Mouse (Mus musculus) heart, postnatal 0 days (tissue): ENCODE results near the gene Mgat2. TPM values are rescaled to one million over a fixed set of nuclear protein-coding genes. Genes with fewer than 3 reads are reported as not detected.

Experiments used
- ATAC-seq: fragments of 200-750 bp; cut with Nextera tagmentation; 2 replicates; pipeline ENCODE4 v1.8.0; 2017; ENCODE audit warnings: low read depth, moderate number of reproducible peaks, moderate library complexity; ENCODE audit not compliant: insufficient read depth
- DNase-seq: peaks from one replicate; pipeline ENCODE4 v3.0.0-alpha.2; 2016; ENCODE audit warnings: low spot score
- H3K27ac ChIP-seq: fragments of 300-500 bp; sonication (generic); 2 replicates; pipeline ENCODE4 v1.5.1; 2014; ENCODE audit warnings: low read depth, mild to moderate bottlenecking
- H3K27me3 ChIP-seq: fragments of 300-500 bp; sonication (generic); 2 replicates; pipeline ENCODE4 v1.6.1; 2014; ENCODE audit warnings: low read length, mixed read lengths; ENCODE audit not compliant: control insufficient read depth, insufficient read depth
- H3K36me3 ChIP-seq: fragments of 300-500 bp; sonication (generic); replicated peaks from 2 replicates; pipeline ENCODE4 v1.6.1; 2014; ENCODE audit warnings: low read length, mixed read lengths; ENCODE audit not compliant: control insufficient read depth, insufficient read depth
- H3K4me1 ChIP-seq: fragments of 300-500 bp; sonication (generic); 2 replicates; pipeline ENCODE4 v1.6.1; 2014; ENCODE audit warnings: antibody characterized with exemption; ENCODE audit not compliant: control insufficient read depth, insufficient read depth
- H3K4me2 ChIP-seq: fragments of 300-500 bp; sonication (generic); 2 replicates; pipeline ENCODE4 v1.6.1; 2014; ENCODE audit warnings: low read depth, mild to moderate bottlenecking, low read length, moderate library complexity
- H3K4me3 ChIP-seq: fragments of 300-500 bp; sonication (generic); 2 replicates; pipeline ENCODE4 v1.5.1; 2014; ENCODE audit warnings: low read depth, low read length
- H3K9ac ChIP-seq: fragments of 300-500 bp; sonication (generic); replicated peaks from 2 replicates; pipeline ENCODE4 v1.6.1; 2014; ENCODE audit warnings: low read depth, low read length, mixed read lengths
- H3K9me3 ChIP-seq: fragments of 300-500 bp; sonication (generic); replicated peaks from 2 replicates; pipeline ENCODE4 v1.6.1; 2016; ENCODE audit warnings: low read length; ENCODE audit not compliant: control insufficient read depth
- CTCF ChIP-seq: IDR thresholded peaks from 2 replicates; pipeline ENCODE4 v1.5.1; 2016; ENCODE audit warnings: antibody characterized with exemption, control low read depth, low read depth
- EP300 ChIP-seq: IDR thresholded peaks from 2 replicates; pipeline ENCODE4 v1.6.1; 2016; ENCODE audit warnings: antibody characterized with exemption, low read depth
- WGBS: fragments of 180-500 bp; shearing (Covaris S2); extraction: QIAGEN DNeasy Blood & Tissue Kit; methylation state at CpG from one replicate; pipeline ENCODE4 v1.1.7; 2014; 5-methylcytosine and 5-hydroxymethylcytosine counted together
- polyA plus RNA-seq: library from polyadenylated mRNA; unstranded; fragments of >200 nt; fragmentation: Nextera tagmentation; extraction: Ambion mirVana; gene quantifications from 2 replicates; pipeline ENCODE4 v1.2.1, GENCODE M21; 2015
- total RNA-seq: library from RNA; depleted of rRNA; stranded (reverse); fragments of >200 nt; gene quantifications from 2 replicates; pipeline ENCODE4 v1.2.3, GENCODE M21; 2014; ENCODE audit warnings: low replicate concordance

The Mgat2 gene
- total and polyA plus RNA-seq, 2 experiments from 2014 or later: 28.2 to 43.1 TPM

- 91% methylated on average over 7 of the region's 7 CpGs for WGBS
- peaks cover 13% of the 10 kb centered on the region; the same call in 1 of the 2 replicates for H3K36me3 ChIP-seq
- TF ChIP-seq CTCF (no peak), EP300 (no peak)
These were observed 30.4 kb downstream of the Mgat2 start for GRCm38 (mm10) chr12:69214393-69214792.

GRCm38 (mm10) chr12:69215000-69215785 lies 31.2 kb downstream of the Mgat2 start:
- Histone ChIP-seq H3K36me3 (peaks cover 13% of the 10 kb centered on the region; the same call in 1 of the 2 replicates), H3K4me3 (no peak overlapping the region), H3K9ac (no peak overlapping the region), H3K27me3 (no peaks in the 10 kb centered on the region), H3K4me1 (no peaks in the 10 kb centered on the region), H3K27ac (no peak overlapping the region), H3K9me3 (no peaks in the 10 kb centered on the region), H3K4me2 (no peak overlapping the region)
- DNase-seq: no peak
- no peak for ATAC-seq
- WGBS: 77% methylated on average over 3 of the region's 3 CpGs
- TF ChIP-seq CTCF: no peak
- TF ChIP-seq EP300: no peak

More at GRCm38 (mm10) chr12:69214393-69214792, 30.4 kb downstream of the Mgat2 start:
- H3K9me3 ChIP-seq: no peaks in the 10 kb centered on the region
- no peak for DNase-seq
- no peaks in the 10 kb centered on the region for H3K27me3 ChIP-seq
- no peak overlapping the region for H3K9ac ChIP-seq
- H3K4me1 ChIP-seq: no peaks in the 10 kb centered on the region
- no peak overlapping the region for H3K27ac ChIP-seq
- ATAC-seq: no peak
- no peak overlapping the region for H3K4me2 ChIP-seq
- H3K4me3 ChIP-seq: no peak overlapping the region

- 89% methylated on average over 7 of the region's 7 CpGs for WGBS
- Histone ChIP-seq H3K4me1 (no peaks in the 10 kb centered on the region), H3K27ac (no peak overlapping the region), H3K36me3 (peaks cover 24% of the 10 kb centered on the region; the same call in 1 of the 2 replicates), H3K4me2 (no peak overlapping the region), H3K27me3 (no peaks in the 10 kb centered on the region), H3K9ac (no peak overlapping the region), H3K4me3 (no peak overlapping the region), H3K9me3 (no peaks in the 10 kb centered on the region)
- DNase-seq (no peak), ATAC-seq (no peak)
- TF ChIP-seq EP300 (no peak), CTCF (no peak)
These were observed 32.6 kb downstream of the Mgat2 start for GRCm38 (mm10) chr12:69216587-69216986.

GRCm38 (mm10) chr12:69220613-69221277 lies 36.8 kb downstream of the Mgat2 start:
- Histone ChIP-seq H3K27ac (no peak overlapping the region), H3K4me2 (no peak overlapping the region), H3K27me3 (no peaks in the 10 kb centered on the region), H3K4me1 (no peaks in the 10 kb centered on the region), H3K4me3 (no peak overlapping the region), H3K9ac (no peak overlapping the region), H3K36me3 (peaks cover 24% of the 10 kb centered on the region; the same call in 1 of the 2 replicates), H3K9me3 (no peaks in the 10 kb centered on the region)
- 89% methylated on average over 19 of the region's 19 CpGs for WGBS
- ATAC-seq (no peak), DNase-seq (no peak)
- TF ChIP-seq CTCF: no peak
- no peak for TF ChIP-seq EP300

GRCm38 (mm10) chr12:69227776-69228466 lies 44.0 kb downstream of the Mgat2 start, which contains the start of gene Pole2:
Gene Pole2, minus strand, starts transcription at chr12:69228195.
- ATAC-seq (peak; percentile 94), DNase-seq (peak; percentile 83)
- peak within 1 kb of the TSS; percentile 59 for H3K9ac ChIP-seq
- no peaks in the 10 kb centered on the region for H3K9me3 ChIP-seq
- TF ChIP-seq CTCF (no peak), EP300 (no peak)
- under 1% methylated on average over 37 of the region's 37 CpGs for WGBS
- H3K27ac ChIP-seq: peak within 1 kb of the TSS; percentile 72
- H3K27me3 ChIP-seq: no peaks in the 10 kb centered on the region
- peak within 1 kb of the TSS; percentile 76 for H3K4me2 ChIP-seq
- peaks cover 6% of the 10 kb centered on the region for H3K4me1 ChIP-seq
- 0 out of 2 replicates have a peak, but pooled peaks cover 7% of the 10 kb centered on the region for H3K36me3 ChIP-seq
- peak within 1 kb of the TSS; percentile 84 for H3K4me3 ChIP-seq
